Mouse (Mus musculus): ENCODE measurements at regions not wholly inside any gene's neighbourhood (a gene's known extent, or its start where the extent isn't known, plus 50 kb on each side); places are given as distances from the start of the nearest gene placed in this dataset.

GRCm38 (mm10) chr11:86881710-86882109, 74.2 kb upstream of the Dhx40 start:
- in situ Hi-C loops (cut with MboI; ENCODE audit: low pct_unique_long_range_greater_than_20kb): no loop called here
- ChIA-PET CTCF (interaction anchor here (1.4 to 4.0 kb wide), 3 partner anchors 9 to 114 kb away, joined by 5 to 33 read pairs (median 8); no protein-coding TSS in a partner anchor), POLR2A (interaction anchor here (1.3 kb wide), 1 partner anchor 11 kb away, joined by 6 read pairs; no protein-coding TSS in a partner anchor)
- H3K27me3 ChIP-seq: no peaks in the 10 kb centered on the region
- peak; percentile 34 for TF ChIP-seq CTCF (IDR thresholded peaks at IDR 0.05)
- ATAC-seq (no peak), DNase-seq (ENCODE audit: low read depth, low spot score) (no peak)

GRCm38 (mm10) chr11:86879356-86879905, 71.9 kb upstream of the Dhx40 start:
- CTCF ChIA-PET: interaction anchor here (1.0 to 4.0 kb wide), 2 partner anchors 12 to 15 kb away, joined by 4 to 33 read pairs; no protein-coding TSS in a partner anchor

GRCm38 (mm10) chr11:86878327-86879065, 71.0 kb upstream of the Dhx40 start:
- H3K27me3 ChIP-seq: no peaks in the 10 kb centered on the region
- DNase-seq (ENCODE audit: low read depth, low spot score): no peak
- ATAC-seq: no peak
- ChIA-PET CTCF (interaction anchor here (1.2 to 4.0 kb wide), 2 partner anchors 16 to 43 kb away, joined by 3 to 33 read pairs; no protein-coding TSS in a partner anchor), POLR2A (interaction anchor here (0.5 kb wide), 1 partner anchor 27 kb away, joined by 4 read pairs; no protein-coding TSS in a partner anchor)
- TF ChIP-seq CTCF (IDR thresholded peaks at IDR 0.05): peak; percentile 60
- in situ Hi-C loops (cut with MboI; ENCODE audit: low pct_unique_long_range_greater_than_20kb): no loop called here

More at GRCm38 (mm10) chr11:86879356-86879905, 71.9 kb upstream of the Dhx40 start:
- DNase-seq (ENCODE audit: low read depth, low spot score): no peak
- ATAC-seq: no peak
- TF ChIP-seq CTCF (IDR thresholded peaks at IDR 0.05): no peak
- in situ Hi-C loops (cut with MboI; ENCODE audit: low pct_unique_long_range_greater_than_20kb): no loop called here
- H3K27me3 ChIP-seq: no peaks in the 10 kb centered on the region
- POLR2A ChIA-PET: interaction anchor here (0.5 kb wide), 1 partner anchor 28 kb away, joined by 4 read pairs; no protein-coding TSS in a partner anchor

- TF ChIP-seq CTCF (IDR thresholded peaks at IDR 0.05): no peak
- H3K27me3 ChIP-seq: no peaks in the 10 kb centered on the region
- in situ Hi-C loops (cut with MboI; ENCODE audit: low pct_unique_long_range_greater_than_20kb): no loop called here
- POLR2A ChIA-PET: no interaction called here
- DNase-seq (ENCODE audit: low read depth, low spot score) (no peak), ATAC-seq (no peak)
- CTCF ChIA-PET: interaction anchor here (0.7 to 1.9 kb wide), 2 partner anchors 17 to 70 kb away, joined by 3 to 7 read pairs; no protein-coding TSS in a partner anchor
Observed at GRCm38 (mm10) chr11:86876509-86876908, 69.0 kb upstream of the Dhx40 start.

- in situ Hi-C loops (cut with MboI; ENCODE audit: low pct_unique_long_range_greater_than_20kb): no loop called here
- H3K27me3 ChIP-seq: no peaks in the 10 kb centered on the region
- POLR2A ChIA-PET: no interaction called here
- TF ChIP-seq CTCF (IDR thresholded peaks at IDR 0.05): peak; percentile 38
- CTCF ChIA-PET: interaction anchor here (0.7 to 1.4 kb wide), 2 partner anchors 17 to 71 kb away, joined by 3 to 5 read pairs; no protein-coding TSS in a partner anchor
- ATAC-seq (no peak), DNase-seq (ENCODE audit: low read depth, low spot score) (no peak)
Observed at GRCm38 (mm10) chr11:86875738-86876137, 68.2 kb upstream of the Dhx40 start.

GRCm38 (mm10) chr11:86874666-86875295, 67.2 kb upstream of the Dhx40 start:
- H3K27me3 ChIP-seq: no peaks in the 10 kb centered on the region
- ATAC-seq (no peak), DNase-seq (ENCODE audit: low read depth, low spot score) (no peak)
- peak; percentile 43 for TF ChIP-seq CTCF (IDR thresholded peaks at IDR 0.05)
- POLR2A ChIA-PET: no interaction called here
- CTCF ChIA-PET: interaction anchor here (1.0 to 1.4 kb wide), 2 partner anchors 11 to 18 kb away, joined by 4 to 5 read pairs; no protein-coding TSS in a partner anchor
- in situ Hi-C loops (cut with MboI; ENCODE audit: low pct_unique_long_range_greater_than_20kb): no loop called here

- in situ Hi-C loops (cut with MboI; ENCODE audit: low pct_unique_long_range_greater_than_20kb): no loop called here
- DNase-seq (ENCODE audit: low read depth, low spot score) (no peak), ATAC-seq (no peak)
- ChIA-PET POLR2A (no interaction called here), CTCF (interaction anchor here (1.4 to 1.8 kb wide), 2 partner anchors 21 to 37 kb away, joined by 3 to 5 read pairs; no protein-coding TSS in a partner anchor)
- H3K27me3 ChIP-seq: no peaks in the 10 kb centered on the region
- no peak for TF ChIP-seq CTCF (IDR thresholded peaks at IDR 0.05)
Observed at GRCm38 (mm10) chr11:86873406-86873700, 65.8 kb upstream of the Dhx40 start.

- in situ Hi-C loops (cut with MboI; ENCODE audit: low pct_unique_long_range_greater_than_20kb): no loop called here
- CTCF ChIA-PET: interaction anchor here (0.7 to 1.8 kb wide), 4 partner anchors 21 to 130 kb away, joined by 3 to 5 read pairs (median 4); no protein-coding TSS in a partner anchor
- H3K27me3 ChIP-seq: no peaks in the 10 kb centered on the region
- ATAC-seq: no peak
- no peak for TF ChIP-seq CTCF (IDR thresholded peaks at IDR 0.05)
- POLR2A ChIA-PET: no interaction called here
- no peak for DNase-seq (ENCODE audit: low read depth, low spot score)
Observed at GRCm38 (mm10) chr11:86872537-86873405, 65.2 kb upstream of the Dhx40 start.

GRCm38 (mm10) chr11:86871782-86872181, 64.2 kb upstream of the Dhx40 start:
- no peak for ATAC-seq

More at GRCm38 (mm10) chr11:86871782-86872181, 64.2 kb upstream of the Dhx40 start:
- no peak for DNase-seq (ENCODE audit: low read depth, low spot score)
- in situ Hi-C loops (cut with MboI; ENCODE audit: low pct_unique_long_range_greater_than_20kb): no loop called here
- CTCF ChIA-PET: interaction anchor here (1.5 to 1.8 kb wide), 2 partner anchors 15 to 22 kb away, joined by 4 to 5 read pairs; no protein-coding TSS in a partner anchor
- POLR2A ChIA-PET: no interaction called here
- no peaks in the 10 kb centered on the region for H3K27me3 ChIP-seq
- no peak for TF ChIP-seq CTCF (IDR thresholded peaks at IDR 0.05)
